Comparison of ENCODE assay signal across 11 mouse cellular contexts in genomic region chr7:144239571-144240370, GRCm38 (mm10).
DNase-seq lines count a peak whose midpoint lies in the region; ATAC-seq lines count a peak whose summit lies in the region.
"Had no signal": no experiment of that assay in that cellular context is flagged by ENCODE, and none has a peak within 500 bp of the region (broad histone marks: within the 10 kb centered on the region; RNA-seq: fewer than 3 reads in every experiment).

No protein-coding gene starts in this region.

- no peaks in the 10 kb centered on the region for H3K9me3 ChIP-seq in hindbrain, embryonic 10.5 days
- no peaks in the 10 kb centered on the region for H3K9me3 ChIP-seq in hindbrain, embryonic 11.5 days (ENCODE audit: control insufficient read depth, low read length)
- no peaks in the 10 kb centered on the region for H3K9me3 ChIP-seq in embryonic facial prominence, embryonic 14.5 days (ENCODE audit: control insufficient read depth, low read length)
- no peaks in the 10 kb centered on the region for H3K9me3 ChIP-seq in liver, embryonic 11.5 days (ENCODE audit: control insufficient read depth, low read length)
- H3K9me3 ChIP-seq in neural tube, embryonic 14.5 days (ENCODE audit: control insufficient read depth, low read length) = no peaks in the 10 kb centered on the region

- no peak for ATAC-seq in hindbrain, embryonic 11.5 days (ENCODE audit: low FRiP score)
- no peak for ATAC-seq in embryonic facial prominence, embryonic 14.5 days (ENCODE audit: low read depth)
- 0 out of 2 replicates have a peak, but pooled peaks have one; percentile 40 for ATAC-seq in liver, embryonic 11.5 days (replicated peaks; ENCODE audit: low FRiP score)
- no peak for ATAC-seq in neural tube, embryonic 14.5 days (ENCODE audit: low read depth)
- ATAC-seq in megakaryocyte progenitor cell, adult 5-6 weeks (replicated peaks; ENCODE audit: poor library complexity) = no peak

- H3K4me1 ChIP-seq in hindbrain, embryonic 10.5 days (replicated peaks) = peaks cover 51% of the 10 kb centered on the region
- H3K4me1 ChIP-seq in hindbrain, embryonic 11.5 days (replicated peaks; ENCODE audit: control insufficient read depth, insufficient read depth, low read length) = peaks cover 4% of the 10 kb centered on the region; the same call in 1 of the 2 replicates
- no peaks in the 10 kb centered on the region; the same call in 1 of the 2 replicates for H3K4me1 ChIP-seq in embryonic facial prominence, embryonic 14.5 days (ENCODE audit: control insufficient read depth, insufficient read depth, low read length)
- H3K4me1 ChIP-seq in liver, embryonic 11.5 days (replicated peaks; ENCODE audit: control insufficient read depth, insufficient read depth, low read length) = no peaks in the 10 kb centered on the region; the same call in 1 of the 2 replicates
- peaks cover 18% of the 10 kb centered on the region for H3K4me1 ChIP-seq in neural tube, embryonic 14.5 days (ENCODE audit: control insufficient read depth, insufficient read depth, low read length)

- H3K4me3 ChIP-seq in hindbrain, embryonic 10.5 days = no peak overlapping the region
- no peak overlapping the region for H3K4me3 ChIP-seq in hindbrain, embryonic 11.5 days (ENCODE audit: low read depth, low read length)
- H3K4me3 ChIP-seq in embryonic facial prominence, embryonic 14.5 days (ENCODE audit: low read depth, low read length) = no peak overlapping the region
- no peak overlapping the region for H3K4me3 ChIP-seq in liver, embryonic 11.5 days (ENCODE audit: low read depth, low read length)
- H3K4me3 ChIP-seq in neural tube, embryonic 14.5 days (ENCODE audit: low read depth, low read length) = peak overlapping the region; percentile 21

- no peaks in the 10 kb centered on the region for H3K36me3 ChIP-seq in hindbrain, embryonic 10.5 days
- H3K36me3 ChIP-seq in hindbrain, embryonic 11.5 days (ENCODE audit: control insufficient read depth, insufficient read depth, low read length) = no peaks in the 10 kb centered on the region
- H3K36me3 ChIP-seq in embryonic facial prominence, embryonic 14.5 days (ENCODE audit: control insufficient read depth, insufficient read depth, low read length) = no peaks in the 10 kb centered on the region
- no peaks in the 10 kb centered on the region for H3K36me3 ChIP-seq in liver, embryonic 11.5 days (ENCODE audit: control insufficient read depth, insufficient read depth, low read length)
- H3K36me3 ChIP-seq in neural tube, embryonic 14.5 days (ENCODE audit: control insufficient read depth, insufficient read depth, low read length) = no peaks in the 10 kb centered on the region

- no peak overlapping the region for H3K9ac ChIP-seq in hindbrain, embryonic 11.5 days (ENCODE audit: low read depth, low read length)
- no peak overlapping the region for H3K9ac ChIP-seq in embryonic facial prominence, embryonic 14.5 days (ENCODE audit: low read depth, low read length)
- no peak overlapping the region for H3K9ac ChIP-seq in liver, embryonic 11.5 days (ENCODE audit: low read depth, low read length)
- 0 out of 2 replicates have a peak overlapping the region, but pooled peaks have one; percentile 5 for H3K9ac ChIP-seq in neural tube, embryonic 14.5 days (replicated peaks; ENCODE audit: low read depth, low read length)
- H3K9ac ChIP-seq: liver, embryonic 14.5 days had no signal

- H3K4me2 ChIP-seq in hindbrain, embryonic 11.5 days (replicated peaks; ENCODE audit: low read depth, low read length) = no peak overlapping the region
- 0 out of 2 replicates have a peak overlapping the region, but pooled peaks have one; percentile 30 for H3K4me2 ChIP-seq in embryonic facial prominence, embryonic 14.5 days (ENCODE audit: low read depth, low read length)
- H3K4me2 ChIP-seq in liver, embryonic 11.5 days = no peak overlapping the region
- H3K4me2 ChIP-seq in neural tube, embryonic 14.5 days (ENCODE audit: low read depth, low read length) = peak overlapping the region; percentile 37

- peak overlapping the region; percentile 54; the same call in 1 of the 2 replicates for H3K27ac ChIP-seq in hindbrain, embryonic 10.5 days
- H3K27ac ChIP-seq in hindbrain, embryonic 11.5 days (ENCODE audit: low read depth, low read length) = no peak overlapping the region
- H3K27ac ChIP-seq in embryonic facial prominence, embryonic 14.5 days (replicated peaks; ENCODE audit: low read depth, low read length) = no peak overlapping the region
- H3K27ac ChIP-seq in liver, embryonic 11.5 days (ENCODE audit: low read depth, low read length) = no peak overlapping the region
- 0 out of 2 replicates have a peak overlapping the region, but pooled peaks have one; percentile 45 for H3K27ac ChIP-seq in neural tube, embryonic 14.5 days (ENCODE audit: low read depth, low read length)
- H3K27ac ChIP-seq: liver, embryonic 14.5 days had no signal

- H3K27me3 ChIP-seq in hindbrain, embryonic 10.5 days (ENCODE audit: insufficient read depth, poor library complexity, severe bottlenecking) = no peaks in the 10 kb centered on the region
- H3K27me3 ChIP-seq in hindbrain, embryonic 11.5 days (ENCODE audit: control insufficient read depth, insufficient read depth, low read length) = no peaks in the 10 kb centered on the region
- H3K27me3 ChIP-seq in embryonic facial prominence, embryonic 14.5 days (replicated peaks; ENCODE audit: control insufficient read depth, insufficient read depth, low read length) = no peaks in the 10 kb centered on the region
- H3K27me3 ChIP-seq in liver, embryonic 11.5 days (replicated peaks; ENCODE audit: control insufficient read depth, insufficient read depth, low read length) = no peaks in the 10 kb centered on the region
- no peaks in the 10 kb centered on the region for H3K27me3 ChIP-seq in neural tube, embryonic 14.5 days (ENCODE audit: control insufficient read depth, insufficient read depth, low read length)

- 30% methylated on average over 6 of the region's 6 CpGs for WGBS in hindbrain, embryonic 10.5 days
- WGBS in hindbrain, embryonic 11.5 days = 37% methylated on average over 6 of the region's 6 CpGs
- WGBS in embryonic facial prominence, embryonic 14.5 days = 49% methylated on average over 6 of the region's 6 CpGs
- WGBS in liver, embryonic 11.5 days = 32% methylated on average over 6 of the region's 6 CpGs
- 47% methylated on average over 6 of the region's 6 CpGs for WGBS in neural tube, embryonic 14.5 days

- no peak for DNase-seq in hindbrain, embryonic 10.5 days (ENCODE audit: low spot score)
- no peak for DNase-seq in hindbrain, embryonic 11.5 days (ENCODE audit: low spot score)
- no peak for DNase-seq in embryonic facial prominence, embryonic 14.5 days (ENCODE audit: low spot score)
- DNase-seq in liver, embryonic 11.5 days (ENCODE audit: low spot score) = no peak
- no peak for DNase-seq in c-Kit-positive CD71-positive TER-119-positive erythroid progenitor cells, embryonic 14.5 days (ENCODE audit: low spot score)
- no peak for DNase-seq in heart, postnatal 4 days
- DNase-seq: heart, adult 18-20 months; layer of hippocampus, adult 9-11 months had no signal

Comparison
In these comparisons a context has a peak if more than half of its experiments do, and no peak if none do; other contexts are left out.
1. H3K27ac ChIP-seq: peak in hindbrain, embryonic 10.5 days (single experiment) and neural tube, embryonic 14.5 days (single experiment); none in hindbrain, embryonic 11.5 days (single experiment), embryonic facial prominence, embryonic 14.5 days (single experiment) and liver, embryonic 11.5 days (single experiment).
2. H3K4me2 ChIP-seq: peak in embryonic facial prominence, embryonic 14.5 days (single experiment) and neural tube, embryonic 14.5 days (single experiment); none in hindbrain, embryonic 11.5 days (single experiment) and liver, embryonic 11.5 days (single experiment).